Mouse (Mus musculus) heart, embryonic 11.5 days (tissue): Measurements from ENCODE around the gene Tnfrsf25. TPM values are rescaled to one million over a fixed set of nuclear protein-coding genes. Genes with fewer than 3 reads are reported as not detected.

Source experiments
- ATAC-seq: fragments of 200-750 bp; cut with Nextera tagmentation; replicated peaks from 2 replicates; pipeline ENCODE4 v1.8.0; 2017; ENCODE audit warnings: moderate library complexity; ENCODE audit not compliant: insufficient number of reproducible peaks, low FRiP score, low TSS enrichment
- H3K27ac ChIP-seq: fragments of 300-500 bp; sonication (generic); 2 replicates; pipeline ENCODE4 v1.5.1; 2014; ENCODE audit warnings: mild to moderate bottlenecking, low read depth, low read length
- H3K27me3 ChIP-seq: fragments of 300-500 bp; sonication (generic); 2 replicates; pipeline ENCODE4 v1.6.1; 2014; ENCODE audit warnings: mild to moderate bottlenecking, low read length, mixed read lengths; ENCODE audit not compliant: control insufficient read depth, insufficient read depth
- H3K36me3 ChIP-seq: fragments of 300-500 bp; sonication (generic); 2 replicates; pipeline ENCODE4 v1.6.1; 2014; ENCODE audit warnings: mild to moderate bottlenecking, low read length, moderate library complexity, mixed read lengths; ENCODE audit not compliant: control insufficient read depth, insufficient read depth
- H3K4me1 ChIP-seq: fragments of 300-500 bp; sonication (generic); 2 replicates; pipeline ENCODE4 v1.6.1; 2014; ENCODE audit warnings: low read length; ENCODE audit not compliant: control insufficient read depth, insufficient read depth
- H3K4me2 ChIP-seq: fragments of 300-500 bp; sonication (generic); 2 replicates; pipeline ENCODE4 v1.6.1; 2014; ENCODE audit warnings: mild to moderate bottlenecking, moderate library complexity
- H3K4me3 ChIP-seq: fragments of 300-500 bp; sonication (generic); 2 replicates; pipeline ENCODE4 v1.5.1; 2014; ENCODE audit warnings: low read depth, low read length
- H3K9ac ChIP-seq: fragments of 300-500 bp; sonication (generic); 2 replicates; pipeline ENCODE4 v1.6.1; 2014; ENCODE audit warnings: mild to moderate bottlenecking, low read depth, low read length, moderate library complexity
- H3K9me3 ChIP-seq: fragments of 300-500 bp; sonication (generic); replicated peaks from 2 replicates; pipeline ENCODE4 v1.6.1; 2016; ENCODE audit warnings: low read length; ENCODE audit not compliant: control insufficient read depth
- WGBS: fragments of 180-500 bp; shearing (Covaris S2); extraction: QIAGEN DNeasy Blood & Tissue Kit; methylation state at CpG from one replicate; pipeline ENCODE4 v1.1.7; 2014; ENCODE audit not compliant: insufficient replicate concordance; 5-methylcytosine and 5-hydroxymethylcytosine counted together
- polyA plus RNA-seq: library from polyadenylated mRNA; unstranded; fragments of >200 nt; fragmentation: Nextera tagmentation; extraction: Ambion mirVana; gene quantifications from 2 replicates; pipeline ENCODE4 v1.2.1, GENCODE M21; 2014

Tnfrsf25 gene
- polyA plus RNA-seq, result 0.27 and 0.58 TPM in 2 replicates

DNA sequence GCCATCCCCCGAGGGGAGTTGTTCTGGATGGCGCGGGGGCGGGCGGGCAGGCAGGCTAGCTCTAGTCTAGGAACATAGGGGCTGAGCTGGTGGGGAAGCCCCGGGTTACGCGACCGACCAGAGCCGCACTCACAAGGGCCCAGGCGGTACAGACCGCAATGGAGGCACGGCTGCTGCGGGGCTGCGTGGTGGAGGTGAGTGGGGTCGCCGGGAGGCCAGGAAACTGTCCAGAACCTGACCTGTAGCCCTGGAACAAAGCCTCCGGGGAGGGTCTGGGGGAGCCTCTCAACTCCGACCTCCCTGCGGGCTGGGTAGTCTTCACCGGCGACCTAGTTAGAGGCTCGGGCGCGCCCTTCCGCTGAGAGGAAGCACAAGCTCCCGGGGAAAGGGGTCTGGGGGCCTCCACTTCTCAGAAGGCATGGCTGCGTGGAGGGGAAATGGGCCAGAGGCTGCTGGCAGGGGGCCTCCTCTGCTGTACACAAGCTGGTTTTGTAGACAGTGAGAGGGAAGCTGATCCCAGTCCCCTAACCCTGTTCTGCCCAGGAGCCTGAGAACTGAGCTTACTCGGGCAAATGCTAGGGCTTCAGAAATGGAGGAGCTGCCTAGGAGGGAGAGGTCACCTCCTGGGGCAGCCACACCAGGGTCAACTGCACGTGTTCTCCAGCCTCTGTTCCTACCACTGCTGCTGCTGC lies at the start of gene Tnfrsf25:
Tnfrsf25 (plus strand) TSS at position 14 of the 692 bp plus-strand sequence.
- Histone ChIP-seq H3K9me3 (no peaks in the 10 kb centered on the region), H3K4me1 (peaks cover 24% of the 10 kb centered on the region), H3K27ac (no peak within 1 kb of the TSS), H3K4me3 (peak within 1 kb of the TSS; percentile 27), H3K4me2 (peak within 1 kb of the TSS; percentile 61), H3K27me3 (peaks cover 66% of the 10 kb centered on the region), H3K9ac (peak within 1 kb of the TSS; percentile 24; the same call in 1 of the 2 replicates), H3K36me3 (0 out of 2 replicates have a peak, but pooled peaks cover 3% of the 10 kb centered on the region)
- WGBS, result 3% methylated on average over 30 of the region's 30 CpGs
- peak; percentile 5; the same call in 1 of the 2 replicates for ATAC-seq

DNA sequence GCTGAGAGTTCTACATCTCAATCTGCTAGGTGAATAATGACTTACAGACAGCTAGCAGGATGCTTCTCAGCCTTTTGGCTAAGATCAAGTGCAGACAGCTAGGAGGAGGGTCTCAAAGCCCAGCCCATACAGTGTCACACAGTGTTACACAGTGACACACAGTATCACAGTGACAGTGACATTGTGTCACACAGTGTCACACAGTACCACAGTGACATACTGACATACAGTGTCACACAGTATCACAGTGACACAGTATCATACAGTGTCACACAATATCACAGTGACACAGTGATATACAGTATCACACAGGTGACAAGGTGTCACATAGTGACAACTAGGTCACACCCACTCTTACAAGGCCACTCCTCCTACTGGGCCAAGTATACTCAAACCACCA lies 48.5 kb upstream of the Tnfrsf25 start:
- H3K27me3 ChIP-seq, result no peaks in the 10 kb centered on the region
- H3K27ac ChIP-seq, result no peak overlapping the region
- no peaks in the 10 kb centered on the region for H3K9me3 ChIP-seq
- H3K9ac ChIP-seq, result no peak overlapping the region
- H3K36me3 ChIP-seq, result no peaks in the 10 kb centered on the region
- no peak overlapping the region for H3K4me2 ChIP-seq
- H3K4me3 ChIP-seq, result no peak overlapping the region
- H3K4me1 ChIP-seq, result peaks cover 3% of the 10 kb centered on the region; the same call in 1 of the 2 replicates
- ATAC-seq, result no peak

DNA sequence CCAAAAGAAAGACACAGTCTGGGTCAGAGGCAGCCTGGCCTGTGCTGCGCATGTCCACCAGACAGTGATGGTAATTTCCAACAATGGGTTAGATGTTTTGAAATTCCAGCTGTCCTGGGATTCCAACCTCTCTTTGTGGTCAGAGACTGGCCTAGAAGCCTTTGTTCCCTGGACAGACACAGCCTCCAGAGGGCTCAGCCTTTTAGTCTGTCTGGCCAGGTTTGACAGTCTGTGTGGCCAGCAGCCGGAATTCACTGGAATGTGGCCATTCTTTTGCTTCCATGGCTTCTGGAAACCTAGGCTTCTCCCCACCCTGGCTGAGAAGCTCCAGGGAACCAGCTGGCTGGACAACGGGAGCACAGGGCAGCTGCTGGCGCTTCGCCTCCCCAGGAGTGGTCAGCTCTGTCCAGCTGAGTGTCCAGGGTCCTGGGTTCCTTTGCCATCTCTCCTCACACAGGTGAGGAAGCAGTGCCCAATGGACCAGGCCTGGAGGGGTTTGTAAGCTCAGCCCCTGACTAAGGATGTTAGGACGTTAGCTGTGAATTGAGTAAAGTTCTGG lies 47.5 kb upstream of the Tnfrsf25 start:
- Histone ChIP-seq H3K4me3 (no peak overlapping the region), H3K9me3 (no peaks in the 10 kb centered on the region), H3K27ac (no peak overlapping the region), H3K4me2 (no peak overlapping the region), H3K9ac (no peak overlapping the region), H3K27me3 (no peaks in the 10 kb centered on the region), H3K4me1 (peaks cover 8% of the 10 kb centered on the region), H3K36me3 (no peaks in the 10 kb centered on the region)
- no peak for ATAC-seq
- WGBS, result 75% methylated on average over 6 of the region's 6 CpGs

DNA sequence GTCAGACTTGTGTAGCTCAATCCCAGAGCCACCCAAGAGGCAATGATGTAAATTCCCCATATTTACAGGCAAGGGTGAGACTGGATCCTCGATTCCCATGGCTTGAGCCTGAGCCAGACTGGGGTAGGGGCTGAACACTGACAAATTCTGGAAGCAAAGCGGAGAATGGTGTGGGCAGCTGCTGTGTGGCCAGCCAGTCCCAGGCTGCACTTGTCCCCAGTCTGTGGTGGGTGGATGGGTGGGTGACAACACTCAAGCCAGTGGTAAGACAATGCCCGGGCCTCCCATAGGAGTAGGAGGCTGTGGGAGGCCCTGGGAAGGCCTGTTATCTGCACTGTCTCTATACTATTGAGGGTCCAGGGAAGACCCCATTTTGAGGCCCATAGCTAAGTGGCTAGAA lies 46.5 kb upstream of the Tnfrsf25 start:
- Histone ChIP-seq H3K9me3 (no peaks in the 10 kb centered on the region), H3K4me3 (no peak overlapping the region), H3K36me3 (no peaks in the 10 kb centered on the region), H3K4me2 (no peak overlapping the region), H3K27ac (no peak overlapping the region), H3K27me3 (no peaks in the 10 kb centered on the region), H3K9ac (no peak overlapping the region), H3K4me1 (peaks cover 8% of the 10 kb centered on the region)
- ATAC-seq, result no peak
- WGBS, result 65% methylated on average over 3 of the region's 3 CpGs

DNA sequence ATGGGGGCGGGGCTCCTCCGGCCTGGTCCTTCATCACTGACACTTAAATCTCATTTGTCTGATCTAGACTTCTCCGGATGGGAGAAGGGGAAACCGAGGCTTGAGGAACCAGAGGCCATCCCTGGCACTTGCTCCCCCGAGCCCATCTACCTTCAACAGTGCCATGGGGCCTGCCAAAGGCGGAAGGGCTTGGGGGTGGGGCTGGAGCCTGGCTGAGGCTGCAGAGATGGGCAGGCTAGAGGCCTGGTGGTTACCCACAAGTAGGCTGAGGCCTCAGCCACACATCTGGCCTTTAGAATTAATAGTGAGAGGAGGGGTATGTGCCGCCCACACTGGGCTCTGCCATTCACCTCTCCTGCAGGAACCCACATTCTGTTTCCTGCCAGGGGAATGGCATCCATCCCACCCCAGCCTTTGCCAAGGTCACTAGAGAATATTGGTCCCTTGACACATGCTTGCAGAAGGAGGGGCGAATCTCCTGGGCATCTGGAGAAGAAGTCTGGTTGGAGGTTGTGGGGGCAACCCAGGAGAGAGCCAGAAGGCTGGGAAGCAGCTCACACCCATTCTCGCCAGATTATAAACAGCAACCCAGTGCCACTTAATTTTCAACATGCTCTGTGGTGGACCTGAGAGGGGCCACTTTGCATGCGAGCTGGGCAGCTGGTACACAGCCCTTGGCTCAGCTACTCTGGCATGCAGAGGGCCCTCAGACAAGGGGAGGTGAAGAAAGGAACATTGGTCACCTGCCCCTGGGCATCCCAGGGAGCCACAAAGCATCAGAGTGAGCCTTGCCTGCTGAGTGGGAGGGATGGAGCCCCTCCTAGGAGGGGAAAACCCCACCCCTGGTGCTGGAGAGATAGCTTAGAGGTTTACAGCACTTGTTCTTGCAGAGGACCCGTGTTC lies 45.0 kb upstream of the Tnfrsf25 start:
- Histone ChIP-seq H3K9ac (no peak overlapping the region), H3K4me1 (peaks cover 8% of the 10 kb centered on the region), H3K9me3 (no peaks in the 10 kb centered on the region), H3K27ac (no peak overlapping the region), H3K4me3 (no peak overlapping the region), H3K36me3 (no peaks in the 10 kb centered on the region), H3K27me3 (no peaks in the 10 kb centered on the region), H3K4me2 (no peak overlapping the region)
- WGBS, result 67% methylated on average over 11 of the region's 11 CpGs
- ATAC-seq, result no peak

DNA sequence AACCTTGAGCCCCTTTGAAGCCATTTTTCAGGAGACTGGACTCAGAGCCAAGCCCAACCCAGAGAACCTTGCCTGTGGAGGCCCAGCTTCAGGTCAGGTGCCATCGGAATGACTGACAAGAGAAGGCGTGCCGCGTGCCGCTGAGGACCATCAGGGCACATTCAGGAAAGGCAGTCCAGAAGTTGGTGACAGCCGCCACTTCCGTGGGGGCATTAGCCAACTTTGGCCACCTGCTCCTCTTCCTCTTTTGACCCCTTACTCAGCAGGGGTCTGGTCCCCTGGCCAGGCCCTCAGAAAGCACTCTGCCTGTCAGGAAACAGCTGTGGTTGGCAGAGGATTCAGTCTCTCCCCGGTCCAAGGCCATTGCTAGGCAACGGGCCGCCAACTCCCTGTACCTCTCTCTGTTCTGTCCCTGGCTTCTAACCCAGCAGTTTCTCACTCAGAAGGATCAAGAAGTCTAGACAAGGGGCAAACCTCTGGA lies 43.6 kb upstream of the Tnfrsf25 start, which contains the start of gene Plekhg5:
Plekhg5 (plus strand) TSS at position 378 of the 481 bp plus-strand sequence.
- Histone ChIP-seq H3K36me3 (no peaks in the 10 kb centered on the region), H3K9ac (no peak within 1 kb of the TSS), H3K27me3 (no peaks in the 10 kb centered on the region), H3K4me1 (peaks cover 8% of the 10 kb centered on the region), H3K9me3 (no peaks in the 10 kb centered on the region), H3K4me2 (no peak within 1 kb of the TSS), H3K27ac (no peak within 1 kb of the TSS), H3K4me3 (no peak within 1 kb of the TSS)
- no peak for ATAC-seq
- 62% methylated on average over 10 of the region's 10 CpGs for WGBS

DNA sequence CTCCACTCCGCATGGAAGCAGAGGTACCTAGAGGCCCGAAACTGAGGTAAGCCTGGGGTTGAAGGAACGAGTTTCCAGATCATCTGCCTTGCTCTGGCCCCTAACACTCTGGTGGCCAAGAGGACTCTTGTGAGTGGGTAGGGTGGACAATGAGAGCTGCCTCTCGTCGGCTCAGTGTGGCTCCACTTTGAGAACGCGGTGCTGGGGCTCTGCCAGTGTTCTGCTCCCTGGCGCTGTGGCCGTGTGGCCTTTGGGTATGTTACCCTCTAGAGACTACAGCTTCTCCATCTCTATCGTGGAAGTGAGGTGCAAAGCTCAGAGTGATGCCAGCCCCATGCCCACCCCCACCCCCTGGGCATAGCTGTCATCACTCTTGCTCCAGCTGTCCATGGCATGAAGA lies 43.1 kb upstream of the Tnfrsf25 start:
- peaks cover 8% of the 10 kb centered on the region for H3K4me1 ChIP-seq
- ATAC-seq, result no peak
- no peak overlapping the region for H3K27ac ChIP-seq
- H3K9ac ChIP-seq, result no peak overlapping the region
- 75% methylated on average over 10 of the region's 10 CpGs for WGBS
- no peaks in the 10 kb centered on the region for H3K9me3 ChIP-seq
- no peaks in the 10 kb centered on the region for H3K36me3 ChIP-seq
- no peak overlapping the region for H3K4me3 ChIP-seq
- H3K27me3 ChIP-seq, result no peaks in the 10 kb centered on the region
- H3K4me2 ChIP-seq, result no peak overlapping the region

DNA sequence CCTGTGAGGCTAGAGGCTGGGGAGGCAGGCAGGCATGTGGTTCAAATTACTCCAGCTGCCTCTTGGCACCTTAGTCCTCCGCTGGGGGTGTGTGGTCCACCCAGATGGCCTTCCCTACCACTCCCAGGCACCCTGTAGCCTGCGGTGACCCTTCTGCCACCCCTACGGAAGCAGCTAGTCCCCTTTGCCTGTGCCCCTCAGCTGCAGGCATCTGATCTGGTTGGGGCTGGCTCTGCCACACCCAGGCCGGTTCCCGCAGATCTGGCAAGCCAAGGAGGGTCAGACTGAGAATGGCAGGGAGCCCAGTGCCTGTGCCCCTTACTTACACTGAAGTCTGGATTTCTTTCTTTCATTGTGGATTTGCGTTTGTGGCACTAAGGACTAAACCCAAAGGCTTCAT lies 42.0 kb upstream of the Tnfrsf25 start:
- no peak for ATAC-seq
- Histone ChIP-seq H3K27me3 (no peaks in the 10 kb centered on the region), H3K4me2 (no peak overlapping the region), H3K4me3 (no peak overlapping the region), H3K36me3 (no peaks in the 10 kb centered on the region), H3K9me3 (no peaks in the 10 kb centered on the region), H3K9ac (no peak overlapping the region), H3K27ac (no peak overlapping the region), H3K4me1 (peaks cover 8% of the 10 kb centered on the region)
- 88% methylated on average over 6 of the region's 6 CpGs for WGBS
